Mouse (Mus musculus): ENCODE measurements around the gene Slc35f6. TPM values are rescaled to one million over a fixed set of nuclear protein-coding genes. Genes with fewer than 3 reads are reported as not detected.

Gene Slc35f6
- total RNA-seq, 2 experiments from 2014 or later = 27.3 to 29.3 TPM

GRCm38 (mm10) chr5:30618376-30619003 lies 29.2 kb upstream of the Slc35f6 start:
- intact Hi-C loops (cut with DNase I) = no loop called here
- no peak for DNase-seq (ENCODE audit: extremely low spot score in 1 of 2, low spot score in 2 of 2)

GRCm38 (mm10) chr5:30619211-30619610 lies 28.5 kb upstream of the Slc35f6 start:
- intact Hi-C loops (cut with DNase I) = no loop called here
- DNase-seq (ENCODE audit: extremely low spot score in 1 of 2, low spot score in 2 of 2) = no peak

GRCm38 (mm10) chr5:30620567-30620966 lies 27.2 kb upstream of the Slc35f6 start:
- no peak for DNase-seq (ENCODE audit: extremely low spot score in 1 of 2, low spot score in 2 of 2)
- intact Hi-C loops (cut with DNase I) = no loop called here

- DNase-seq (ENCODE audit: extremely low spot score in 1 of 2, low spot score in 2 of 2) = no peak
- intact Hi-C loops (cut with DNase I) = no loop called here
Measured at GRCm38 (mm10) chr5:30621211-30621790, 26.4 kb upstream of the Slc35f6 start.

- intact Hi-C loops (cut with DNase I) = no loop called here
- peak in 1 of 2 experiments; percentile 31 for DNase-seq (ENCODE audit: extremely low spot score in 1 of 2, low spot score in 2 of 2)
Measured at GRCm38 (mm10) chr5:30621844-30622176, 25.9 kb upstream of the Slc35f6 start.

- intact Hi-C loops (cut with DNase I) = no loop called here
- peak in 1 of 2 experiments; percentile 68 for DNase-seq (ENCODE audit: extremely low spot score in 1 of 2, low spot score in 2 of 2)
Measured at GRCm38 (mm10) chr5:30622177-30622840, 25.4 kb upstream of the Slc35f6 start.

GRCm38 (mm10) chr5:30622841-30623185 lies 24.9 kb upstream of the Slc35f6 start:
- no peak for DNase-seq (ENCODE audit: extremely low spot score in 1 of 2, low spot score in 2 of 2)
- intact Hi-C loops (cut with DNase I) = no loop called here

- no peak for DNase-seq (ENCODE audit: extremely low spot score in 1 of 2, low spot score in 2 of 2)
- intact Hi-C loops (cut with DNase I) = no loop called here
Measured at GRCm38 (mm10) chr5:30623380-30623779, 24.4 kb upstream of the Slc35f6 start.

GRCm38 (mm10) chr5:30624311-30624710 lies 23.4 kb upstream of the Slc35f6 start:
- intact Hi-C loops (cut with DNase I) = no loop called here
- DNase-seq (ENCODE audit: extremely low spot score in 1 of 2, low spot score in 2 of 2) = no peak

GRCm38 (mm10) chr5:30624908-30625307 lies 22.8 kb upstream of the Slc35f6 start:
- intact Hi-C loops (cut with DNase I) = no loop called here
- DNase-seq (ENCODE audit: extremely low spot score in 1 of 2, low spot score in 2 of 2) = no peak

- DNase-seq (ENCODE audit: extremely low spot score in 1 of 2, low spot score in 2 of 2) = no peak
- intact Hi-C loops (cut with DNase I) = no loop called here
Measured at GRCm38 (mm10) chr5:30625379-30625778, 22.4 kb upstream of the Slc35f6 start.

GRCm38 (mm10) chr5:30626331-30627105 lies 21.2 kb upstream of the Slc35f6 start:
- intact Hi-C loops (cut with DNase I) = no loop called here
- no peak for DNase-seq (ENCODE audit: extremely low spot score in 1 of 2, low spot score in 2 of 2)

GRCm38 (mm10) chr5:30628511-30628910 lies 19.2 kb upstream of the Slc35f6 start:
- DNase-seq (ENCODE audit: extremely low spot score in 1 of 2, low spot score in 2 of 2) = no peak
- intact Hi-C loops (cut with DNase I) = no loop called here

GRCm38 (mm10) chr5:30630401-30630800 lies 17.3 kb upstream of the Slc35f6 start:
- intact Hi-C loops (cut with DNase I) = no loop called here
- no peak for DNase-seq (ENCODE audit: extremely low spot score in 1 of 2, low spot score in 2 of 2)

- no peak for DNase-seq (ENCODE audit: extremely low spot score in 1 of 2, low spot score in 2 of 2)
- intact Hi-C loops (cut with DNase I) = no loop called here
Measured at GRCm38 (mm10) chr5:30632134-30632533, 15.6 kb upstream of the Slc35f6 start.

GRCm38 (mm10) chr5:30636994-30637393 lies 10.7 kb upstream of the Slc35f6 start:
- no peak for DNase-seq (ENCODE audit: extremely low spot score in 1 of 2, low spot score in 2 of 2)
- intact Hi-C loops (cut with DNase I) = loop anchor here (5.0 kb wide), 2 partner anchors 245 to 420 kb away; no protein-coding TSS in a partner anchor

GRCm38 (mm10) chr5:30638041-30638440 lies 9.7 kb upstream of the Slc35f6 start:
- peak; percentile 79 to 87 for DNase-seq (ENCODE audit: extremely low spot score in 1 of 2, low spot score in 2 of 2)
- intact Hi-C loops (cut with DNase I) = loop anchor here (2.0 to 5.0 kb wide), 3 partner anchors 121 to 421 kb away; no protein-coding TSS in a partner anchor

- no peak for DNase-seq (ENCODE audit: extremely low spot score in 1 of 2, low spot score in 2 of 2)
- intact Hi-C loops (cut with DNase I) = no loop called here
Measured at GRCm38 (mm10) chr5:30643477-30644179, 4.1 kb upstream of the Slc35f6 start.

GRCm38 (mm10) chr5:30646036-30646435 lies 1.7 kb upstream of the Slc35f6 start:
- intact Hi-C loops (cut with DNase I) = no loop called here

More at GRCm38 (mm10) chr5:30646036-30646435, 1.7 kb upstream of the Slc35f6 start:
- DNase-seq (ENCODE audit: extremely low spot score in 1 of 2, low spot score in 2 of 2) = no peak
